Mouse (Mus musculus) lung, postnatal 0 days (tissue): ENCODE results near the gene Eno2. TPM values are rescaled to one million over a fixed set of nuclear protein-coding genes. Genes with fewer than 3 reads are reported as not detected.

Experiments used
- ATAC-seq: fragments of 200-750 bp; cut with Nextera tagmentation; 2 replicates; pipeline ENCODE4 v1.8.0; 2017; ENCODE audit warnings: moderate library complexity
- DNase-seq: peaks from one replicate; pipeline ENCODE4 v3.0.0-alpha.2; 2016; ENCODE audit warnings: low spot score
- H3K27ac ChIP-seq: fragments of 300-500 bp; sonication (generic); 2 replicates; pipeline ENCODE4 v1.5.1; 2014; ENCODE audit warnings: antibody characterized with exemption, mild to moderate bottlenecking, low read length, mixed read lengths
- H3K27me3 ChIP-seq: fragments of 300-500 bp; sonication (generic); replicated peaks from 2 replicates; pipeline ENCODE4 v1.6.1; 2014; ENCODE audit warnings: low read length, mixed read lengths; ENCODE audit not compliant: insufficient read depth
- H3K36me3 ChIP-seq: fragments of 300-500 bp; sonication (generic); 2 replicates; pipeline ENCODE4 v1.6.1; 2014; ENCODE audit warnings: low read length, mixed read lengths; ENCODE audit not compliant: insufficient read depth
- H3K4me1 ChIP-seq: fragments of 300-500 bp; sonication (generic); 2 replicates; pipeline ENCODE4 v1.6.1; 2014; ENCODE audit warnings: antibody characterized with exemption, low read depth, low read length, mixed read lengths; ENCODE audit not compliant: insufficient read depth
- H3K4me2 ChIP-seq: fragments of 300-500 bp; sonication (generic); replicated peaks from 2 replicates; pipeline ENCODE4 v1.6.1; 2014; ENCODE audit warnings: low read depth, mild to moderate bottlenecking, low read length, moderate library complexity, mixed read lengths
- H3K4me3 ChIP-seq: fragments of 300-500 bp; sonication (generic); 2 replicates; pipeline ENCODE4 v1.5.1; 2014; ENCODE audit warnings: low read depth, low read length
- H3K9ac ChIP-seq: fragments of 300-500 bp; sonication (generic); replicated peaks from 2 replicates; pipeline ENCODE4 v1.6.1; 2014; ENCODE audit warnings: low read depth, mild to moderate bottlenecking
- H3K9me3 ChIP-seq: fragments of 300-500 bp; sonication (generic); 2 replicates; pipeline ENCODE4 v1.6.1; 2016; ENCODE audit warnings: low read length, mixed read lengths
- CTCF ChIP-seq: IDR thresholded peaks from 2 replicates; pipeline ENCODE4 v1.5.1; 2016; ENCODE audit warnings: antibody characterized with exemption, mild to moderate bottlenecking
- EP300 ChIP-seq: IDR thresholded peaks from 2 replicates; pipeline ENCODE4 v1.6.1; 2016; ENCODE audit warnings: antibody characterized with exemption, mild to moderate bottlenecking, control low read depth
- WGBS: fragments of 180-500 bp; shearing (Covaris S2); extraction: QIAGEN DNeasy Blood & Tissue Kit; methylation state at CpG from one replicate; pipeline ENCODE4 v1.1.7; 2014; 5-methylcytosine and 5-hydroxymethylcytosine counted together
- microRNA counts: library from miRNA; unstranded; fragments of <30 nt; microRNA quantifications from one replicate; lab custom pipeline; 2015
- microRNA-seq: library from miRNA; unstranded; fragments of <30 nt; microRNA quantifications from one replicate; pipeline ENCODE4, GENCODE M21; 2016
- polyA plus RNA-seq: library from polyadenylated mRNA; unstranded; fragments of >200 nt; fragmentation: Nextera tagmentation; extraction: Ambion mirVana; gene quantifications from 2 replicates; pipeline ENCODE4 v1.2.1, GENCODE M21; 2015

The Eno2 gene
- polyA plus RNA-seq, 1 experiment from 2014 or later, result 1.5 TPM

DNA sequence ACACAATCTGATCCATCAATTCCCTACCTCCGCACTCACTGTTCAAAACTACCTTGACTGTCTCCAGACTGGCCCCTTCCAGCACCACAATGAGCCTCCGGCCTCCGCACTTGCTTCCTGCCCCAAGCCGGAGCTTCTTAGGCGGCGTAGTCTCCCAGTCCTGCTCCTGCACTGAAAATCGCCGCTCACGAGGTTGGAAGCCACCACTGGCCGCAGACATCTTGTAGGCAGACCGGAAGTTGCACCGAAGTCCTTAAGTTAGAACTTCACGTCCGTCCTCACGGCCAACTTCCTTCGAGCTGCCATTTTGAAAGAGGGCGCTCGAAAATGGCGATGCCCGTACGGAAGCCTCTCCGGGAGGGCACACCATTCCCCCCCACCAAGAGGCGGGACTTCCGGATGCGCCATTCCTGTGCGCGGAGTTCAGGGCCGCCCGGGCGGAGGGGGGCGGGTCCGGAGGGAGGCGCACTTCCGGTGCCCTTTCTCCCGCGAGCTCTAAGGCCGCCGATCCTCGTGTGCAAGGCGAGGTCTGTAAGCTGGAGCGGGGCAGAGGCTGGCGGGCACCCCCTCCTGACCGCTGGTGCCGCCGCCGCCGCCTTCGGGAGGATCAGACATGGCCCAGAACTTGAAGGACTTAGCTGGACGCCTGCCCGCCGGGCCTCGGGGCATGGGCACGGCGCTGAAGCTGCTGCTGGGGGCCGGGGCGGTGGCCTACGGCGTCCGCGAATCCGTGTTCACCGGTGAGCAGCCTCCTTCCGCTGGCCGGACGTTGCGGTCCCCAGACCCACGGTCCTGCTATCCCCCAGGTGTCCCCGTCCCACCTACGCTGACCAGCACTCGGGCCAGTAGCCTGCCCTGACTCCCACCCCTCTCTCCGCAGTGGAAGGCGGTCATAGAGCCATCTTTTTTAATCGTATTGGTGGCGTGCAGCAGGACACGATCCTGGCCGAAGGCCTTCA, 57.4 kb downstream of the Eno2 start, which contains the start of the genes Emg1 and Phb2:
Gene Emg1, minus strand, starts transcription at position 355 of the 959 bp plus-strand sequence.
Gene Phb2, plus strand, starts transcription at position 513 of the 959 bp plus-strand sequence.
- 2% methylated on average over 72 of the region's 76 CpGs for WGBS
- Histone ChIP-seq H3K27me3 (no peaks in the 10 kb centered on the region), H3K4me2 (peak within 1 kb of the TSS; percentile 96), H3K9ac (peak within 1 kb of the TSS; percentile 84), H3K4me3 (peak within 1 kb of the TSS; percentile 79), H3K27ac (peak within 1 kb of the TSS; percentile 86), H3K9me3 (no peaks in the 10 kb centered on the region), H3K36me3 (peaks cover 12% of the 10 kb centered on the region; the same call in 1 of the 2 replicates), H3K4me1 (peaks cover 12% of the 10 kb centered on the region; the same call in 1 of the 2 replicates)
- DNase-seq (peak; percentile 99), ATAC-seq (peak; percentile 98)
- TF ChIP-seq EP300 (peak; percentile 58; the same call in 1 of the 2 replicates), CTCF (peak; percentile 1; the same call in 1 of the 2 replicates)

MicroRNAs within 50 kb of the gene (microRNA counts, 519-probe panel; counts per million panel counts)
- microRNA mmu-miR-141 (lab: Ali Mortazavi, UCI), result 6,059 counts per million, percentile 79 among the panel's probes with 10 or more counts
- microRNA mmu-miR-200c (lab: Ali Mortazavi, UCI), result 6,320 counts per million, percentile 83 among the panel's probes with 10 or more counts

Small RNAs within 50 kb of the gene (microRNA-seq; reads per million reads assigned to microRNA genes)
- gene Mir141 (2,103 reads per million, percentile 83 among the genes with 10 or more reads in this experiment), gene Mir200c (13,072 reads per million, percentile 95 among the genes with 10 or more reads in this experiment)

Other genes starting within 250 kb of the Eno2 start
- 18.7 and 18.8 TPM in 2 replicates for gene C1s1, start 227.3 kb downstream of the Eno2 start, polyA plus RNA-seq
- gene C1rb, start 199.4 kb downstream of the Eno2 start, polyA plus RNA-seq, result 0.06 TPM in 1 of 2 replicates, not detected in the other
- 0.12 TPM in 1 of 2 replicates, not detected in the other for gene C1s2, start 133.6 kb downstream of the Eno2 start, polyA plus RNA-seq
- gene Lpcat3, start 106.6 kb downstream of the Eno2 start, polyA plus RNA-seq, result 67.3 and 74.2 TPM in 2 replicates
- gene Emg1, start 57.5 kb downstream of the Eno2 start, polyA plus RNA-seq, result 83.1 and 86.7 TPM in 2 replicates
- gene Phb2, start 57.3 kb downstream of the Eno2 start, polyA plus RNA-seq, result 162 and 169 TPM in 2 replicates
- 24.0 and 27.8 TPM in 2 replicates for gene Ptpn6, start 31.0 kb downstream of the Eno2 start, polyA plus RNA-seq
- 332 and 367 TPM in 2 replicates for gene Grcc10, start 28.3 kb downstream of the Eno2 start, polyA plus RNA-seq
- gene Gm45234, start 13.7 kb downstream of the Eno2 start, polyA plus RNA-seq, result not detected in 2 replicates
- 9.6 and 11.2 TPM in 2 replicates for gene Atn1, start 13.1 kb downstream of the Eno2 start, polyA plus RNA-seq
- 26.7 and 34.0 TPM in 2 replicates for gene Lrrc23, start 10.1 kb upstream of the Eno2 start, polyA plus RNA-seq
- gene Spsb2, start 39.0 kb upstream of the Eno2 start, polyA plus RNA-seq, result 27.6 and 33.7 TPM in 2 replicates
- 186 and 187 TPM in 2 replicates for gene Tpi1, start 44.6 kb upstream of the Eno2 start, polyA plus RNA-seq
- gene Usp5, start 59.8 kb upstream of the Eno2 start, polyA plus RNA-seq, result 53.6 and 54.3 TPM in 2 replicates
- 8.2 and 11.8 TPM in 2 replicates for gene Cdca3, start 59.9 kb upstream of the Eno2 start, polyA plus RNA-seq
- 0.24 and 0.26 TPM in 2 replicates for gene Gnb3, start 70.6 kb upstream of the Eno2 start, polyA plus RNA-seq
- gene P3h3, start 88.1 kb upstream of the Eno2 start, polyA plus RNA-seq, result 8.4 and 9.3 TPM in 2 replicates
- 0.20 and 0.26 TPM in 2 replicates for gene Gpr162, start 94.3 kb upstream of the Eno2 start, polyA plus RNA-seq
- 0.07 and 0.10 TPM in 2 replicates for gene Cd4, start 118.5 kb upstream of the Eno2 start, polyA plus RNA-seq
- gene Lag3, start 142.0 kb upstream of the Eno2 start, polyA plus RNA-seq, result 2.3 TPM in 2 replicates
- gene Ptms, start 150.4 kb upstream of the Eno2 start, polyA plus RNA-seq, result 533 and 563 TPM in 2 replicates
- 289 and 300 TPM in 2 replicates for gene Mlf2, start 161.7 kb upstream of the Eno2 start, polyA plus RNA-seq
- 112 and 118 TPM in 2 replicates for gene Cops7a, start 195.9 kb upstream of the Eno2 start, polyA plus RNA-seq
- gene Pianp, start 227.0 kb upstream of the Eno2 start, polyA plus RNA-seq, result 0.29 and 0.35 TPM in 2 replicates
- 8.6 and 9.9 TPM in 2 replicates for gene Zfp384, start 239.5 kb upstream of the Eno2 start, polyA plus RNA-seq